Mouse (Mus musculus) naive thymus-derived CD4-positive, alpha-beta T cell, adult 2 months (primary cell): ENCODE data around the gene Mybpc2.

Experiments
- DNase-seq: peaks from one replicate; pipeline ENCODE4 v3.0.0-alpha.2; 2011; ENCODE audit warnings: low read depth

Mybpc2 gene

DNA sequence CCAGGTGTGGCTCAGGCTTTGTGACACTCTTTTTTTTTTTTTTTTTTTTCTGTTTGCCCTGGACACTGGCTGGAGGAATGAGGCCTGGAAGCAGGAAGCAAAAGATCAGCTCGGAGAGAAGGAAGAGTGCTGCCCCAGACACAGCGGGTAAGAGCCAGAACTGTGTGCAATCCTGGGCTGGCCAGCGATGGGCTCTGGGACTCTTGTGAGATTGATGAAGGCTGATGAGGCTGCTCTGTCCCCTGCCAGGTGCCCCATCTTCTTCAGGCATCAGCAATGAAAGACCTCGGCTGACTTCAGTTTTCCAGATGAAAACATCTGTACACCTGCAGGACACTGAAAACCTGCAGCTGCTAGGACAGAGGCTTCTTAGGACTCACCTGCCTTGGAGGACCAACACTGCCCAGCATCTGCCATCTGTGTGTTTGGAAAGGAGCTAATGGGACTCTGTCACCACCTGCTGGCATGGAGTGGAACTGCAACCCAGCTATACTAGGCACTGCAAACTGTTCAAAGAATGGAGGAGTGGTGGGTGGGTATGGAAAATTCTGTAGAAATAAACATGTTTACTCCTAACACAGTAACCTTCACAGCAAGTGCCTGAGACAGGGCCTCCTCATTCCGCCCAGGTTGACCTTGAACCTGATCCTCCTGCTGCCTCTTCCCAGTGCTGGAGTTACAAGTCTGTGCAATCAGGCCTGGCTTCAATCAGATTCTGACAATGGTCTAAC is 39.5 kb downstream of the Mybpc2 start:
- DNase-seq: peak; percentile 89

DNA sequence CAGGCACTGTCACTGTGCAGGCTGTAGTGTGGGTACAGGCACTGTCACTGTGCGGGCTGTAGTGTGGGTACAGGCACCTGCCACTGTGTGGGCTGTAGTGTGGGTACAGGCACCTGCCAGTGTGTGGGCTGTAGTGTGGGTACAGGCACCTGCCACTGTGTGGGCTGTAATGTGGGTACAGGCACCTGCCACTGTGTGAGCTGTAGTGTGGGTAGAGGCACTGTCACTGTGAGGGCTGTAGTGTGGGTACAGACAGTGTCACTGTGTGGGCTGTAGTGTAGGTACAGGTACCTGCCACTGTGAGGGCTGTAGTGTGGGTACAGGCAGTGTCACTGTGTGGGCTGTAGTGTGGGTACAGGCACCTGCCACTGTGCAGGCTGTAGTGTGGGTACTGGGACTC is 40.3 kb downstream of the Mybpc2 start:
- no peak for DNase-seq

DNA sequence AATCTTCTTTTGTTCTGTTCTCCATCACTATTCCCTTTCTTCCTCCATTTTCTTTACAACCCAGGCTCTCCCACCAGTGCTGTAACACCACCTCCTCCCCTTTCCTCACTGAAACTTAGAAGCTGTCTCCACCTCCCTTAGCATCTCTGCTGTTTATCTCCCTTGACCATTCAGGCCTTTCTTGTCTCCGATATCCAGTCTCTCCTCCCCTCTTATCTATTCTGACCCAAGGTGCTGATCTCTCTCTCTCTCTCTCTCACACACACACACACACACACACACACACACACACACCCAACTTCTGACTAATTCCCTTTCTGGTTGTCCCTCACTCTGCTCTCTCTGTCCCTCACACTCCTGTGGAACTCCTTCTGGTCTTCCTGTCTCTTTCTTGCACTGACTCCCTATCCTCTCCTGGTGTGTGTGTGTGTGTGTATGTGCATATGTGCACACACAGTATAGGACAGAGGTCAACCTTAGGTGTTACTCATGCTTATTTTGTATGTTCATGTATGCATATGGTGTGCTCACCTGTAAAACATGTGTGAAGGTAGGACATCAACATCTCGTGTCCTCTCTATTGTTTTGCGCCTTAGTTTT is 41.5 kb downstream of the Mybpc2 start:
- no peak for DNase-seq

DNA sequence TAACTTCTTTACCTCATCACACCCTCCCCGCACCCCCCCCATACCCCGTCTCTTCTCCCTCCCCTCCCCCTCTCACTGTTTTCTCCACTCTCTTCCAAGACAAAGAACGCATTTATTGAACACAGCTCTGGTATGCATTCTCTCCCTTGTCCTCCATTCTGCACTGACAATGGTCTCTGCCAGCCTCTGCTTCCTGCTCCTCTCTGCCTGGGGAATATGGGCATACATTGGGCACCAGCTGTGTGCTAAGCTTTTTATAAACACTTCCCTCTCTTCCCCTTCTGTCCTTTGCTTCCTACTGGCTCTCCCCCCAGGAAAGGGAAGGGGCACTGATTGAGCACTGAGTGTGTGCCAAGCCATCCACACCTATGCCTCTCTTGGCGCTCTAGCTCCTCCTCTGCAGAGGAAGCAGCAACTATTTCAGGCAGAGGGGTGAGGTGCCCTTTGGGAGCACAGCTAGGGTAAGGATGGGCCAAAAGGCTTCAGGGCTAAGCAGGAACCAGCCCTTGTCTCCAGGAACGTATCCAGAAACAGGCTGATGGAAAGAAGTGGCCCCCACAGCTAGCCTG is 49.3 kb downstream of the Mybpc2 start:
- no peak for DNase-seq

DNA sequence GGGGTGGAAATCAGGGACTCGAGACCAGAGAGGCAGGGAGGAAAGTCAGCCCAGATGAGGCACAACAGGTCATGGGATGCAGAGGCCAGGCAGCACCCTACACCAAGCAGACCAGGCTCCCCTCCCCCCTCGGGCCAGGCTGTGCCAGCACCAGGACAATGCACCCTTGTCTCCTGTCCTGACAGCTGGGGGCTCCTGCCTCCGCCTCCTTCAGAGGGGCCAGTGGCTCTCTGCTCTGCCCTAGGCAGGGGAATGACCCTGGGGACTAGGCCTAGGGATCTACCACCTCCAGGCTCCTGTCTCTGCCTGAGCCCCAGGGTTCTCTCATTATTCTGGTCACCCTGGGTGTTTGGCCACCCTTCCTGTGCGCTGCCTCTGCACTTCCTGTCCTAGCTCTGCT is 50.0 kb downstream of the Mybpc2 start:
- DNase-seq: no peak

DNA sequence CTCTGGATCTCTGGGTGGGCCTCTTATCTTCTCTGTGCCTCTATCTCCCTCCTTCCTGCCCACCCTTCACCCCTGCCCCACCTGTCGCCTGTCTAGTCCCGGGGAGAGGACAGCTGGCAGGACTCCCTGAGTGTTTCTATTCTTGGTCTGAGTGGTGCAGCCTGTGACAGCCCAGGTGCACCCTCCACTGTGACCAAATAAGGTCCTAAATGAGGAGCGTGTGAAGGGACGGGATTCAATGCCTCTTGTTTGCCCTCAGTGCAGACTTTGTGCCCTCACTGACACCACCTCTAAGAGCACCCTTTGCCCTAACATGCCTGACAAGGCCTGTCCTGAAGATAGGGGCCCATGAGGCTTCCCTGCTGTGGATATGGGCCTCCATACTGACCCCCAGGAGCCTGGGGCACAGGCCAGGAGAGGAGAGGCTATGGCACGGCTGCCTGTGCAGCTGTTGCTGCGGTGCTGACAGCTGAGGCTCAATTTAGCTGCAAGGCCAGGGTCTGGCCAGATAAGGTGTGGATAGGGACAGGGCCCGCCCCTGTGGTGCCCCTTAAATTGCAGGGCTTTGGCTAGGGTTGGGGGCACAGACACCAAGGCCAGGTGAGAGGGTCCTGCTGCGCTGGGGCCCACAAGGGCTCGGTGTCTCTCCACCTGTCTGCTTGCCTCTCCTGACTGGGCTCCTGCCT is 51.4 kb downstream of the Mybpc2 start:
- DNase-seq: no peak

DNA sequence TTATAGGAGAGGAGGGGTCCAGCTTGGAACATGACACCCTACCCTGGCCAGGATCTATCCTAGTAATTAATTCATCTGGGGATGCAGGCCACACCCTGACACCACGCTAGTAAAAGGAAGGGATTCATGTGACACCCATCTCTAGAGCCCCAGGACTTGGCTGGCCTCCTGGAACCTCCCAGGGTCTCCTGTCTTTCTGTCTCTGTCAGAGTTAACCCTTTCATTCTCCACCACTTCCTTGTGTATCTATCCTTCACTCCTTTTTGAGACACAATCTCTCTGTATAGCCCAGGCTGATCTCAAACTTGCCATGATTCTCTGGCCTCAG is 51.9 kb downstream of the Mybpc2 start:
- no peak for DNase-seq

DNA sequence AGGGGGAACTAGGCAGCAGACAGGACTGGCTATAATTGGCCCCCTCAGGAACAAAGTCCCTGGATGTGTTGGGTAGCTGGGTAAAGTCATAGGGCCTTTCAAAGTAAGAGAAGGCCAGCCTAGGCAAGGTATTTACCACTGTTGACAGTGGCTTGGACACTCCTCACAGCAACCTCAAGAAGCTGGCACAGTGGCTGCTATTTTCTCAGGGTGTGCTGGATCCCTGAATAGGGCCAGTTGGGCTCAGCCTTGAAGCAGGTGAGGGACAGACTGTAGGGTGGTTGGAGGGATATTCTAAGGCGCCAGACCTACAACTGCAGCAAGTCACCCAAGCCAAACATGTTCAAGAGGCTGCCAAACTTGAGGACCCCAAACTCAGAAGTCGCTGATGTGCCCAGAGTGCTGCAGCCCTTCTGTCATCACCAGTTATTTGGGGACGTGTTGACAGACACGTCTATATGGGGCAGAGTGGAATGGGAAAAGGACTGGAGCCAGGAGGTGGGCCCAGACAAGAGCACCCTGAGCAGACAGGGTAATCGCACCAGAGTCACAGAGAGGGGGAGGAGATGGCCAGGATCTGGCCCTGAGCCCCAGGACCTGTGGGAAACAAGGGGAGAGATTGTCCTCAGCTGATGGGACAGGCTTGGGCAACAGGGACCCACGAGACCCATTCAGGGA is 52.4 kb downstream of the Mybpc2 start:
- no peak for DNase-seq

DNA sequence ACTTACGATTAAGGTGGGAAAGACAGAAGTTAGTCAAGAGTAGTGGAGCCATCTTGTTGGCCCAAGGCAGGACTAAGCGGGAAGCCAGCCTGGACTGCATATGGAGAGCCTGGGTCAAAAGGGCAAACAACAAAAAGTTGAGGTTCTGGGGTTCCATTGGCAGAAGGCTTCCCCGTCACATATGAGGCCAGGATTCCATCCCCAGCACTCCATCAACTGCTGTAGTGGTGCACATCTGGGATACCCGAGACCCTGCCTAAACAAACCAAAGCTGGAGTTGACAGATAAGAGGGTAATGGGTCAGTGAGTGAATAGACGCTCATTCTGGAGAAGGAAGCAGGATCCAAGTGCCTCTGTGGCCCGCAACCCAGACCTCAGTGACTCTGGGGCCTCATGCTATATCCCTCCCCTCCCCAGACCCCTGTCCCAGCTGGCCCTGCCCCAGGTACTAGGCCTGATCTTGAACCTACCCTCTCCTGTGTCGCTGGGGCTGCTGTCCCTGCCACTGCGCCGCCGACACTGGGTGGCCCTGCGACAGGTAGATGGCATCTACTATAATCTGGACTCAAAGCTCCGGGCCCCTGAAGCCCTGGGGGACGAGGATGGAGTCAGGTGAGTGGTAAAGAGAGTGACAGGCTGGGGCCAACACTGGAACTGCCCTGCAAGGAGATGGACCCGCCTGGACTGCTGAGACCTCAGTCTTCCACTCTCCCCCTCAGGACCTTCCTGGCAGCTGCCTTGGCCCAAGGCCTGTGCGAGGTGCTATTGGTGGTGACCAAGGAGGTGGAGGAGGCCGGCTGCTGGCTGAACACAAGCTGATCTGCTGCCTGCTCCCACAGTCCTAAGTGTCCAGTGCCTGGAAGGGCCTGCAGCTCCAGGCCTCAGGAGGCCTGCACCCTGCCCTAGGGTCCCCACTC is 53.5 kb downstream of the Mybpc2 start:
- no peak for DNase-seq

DNA sequence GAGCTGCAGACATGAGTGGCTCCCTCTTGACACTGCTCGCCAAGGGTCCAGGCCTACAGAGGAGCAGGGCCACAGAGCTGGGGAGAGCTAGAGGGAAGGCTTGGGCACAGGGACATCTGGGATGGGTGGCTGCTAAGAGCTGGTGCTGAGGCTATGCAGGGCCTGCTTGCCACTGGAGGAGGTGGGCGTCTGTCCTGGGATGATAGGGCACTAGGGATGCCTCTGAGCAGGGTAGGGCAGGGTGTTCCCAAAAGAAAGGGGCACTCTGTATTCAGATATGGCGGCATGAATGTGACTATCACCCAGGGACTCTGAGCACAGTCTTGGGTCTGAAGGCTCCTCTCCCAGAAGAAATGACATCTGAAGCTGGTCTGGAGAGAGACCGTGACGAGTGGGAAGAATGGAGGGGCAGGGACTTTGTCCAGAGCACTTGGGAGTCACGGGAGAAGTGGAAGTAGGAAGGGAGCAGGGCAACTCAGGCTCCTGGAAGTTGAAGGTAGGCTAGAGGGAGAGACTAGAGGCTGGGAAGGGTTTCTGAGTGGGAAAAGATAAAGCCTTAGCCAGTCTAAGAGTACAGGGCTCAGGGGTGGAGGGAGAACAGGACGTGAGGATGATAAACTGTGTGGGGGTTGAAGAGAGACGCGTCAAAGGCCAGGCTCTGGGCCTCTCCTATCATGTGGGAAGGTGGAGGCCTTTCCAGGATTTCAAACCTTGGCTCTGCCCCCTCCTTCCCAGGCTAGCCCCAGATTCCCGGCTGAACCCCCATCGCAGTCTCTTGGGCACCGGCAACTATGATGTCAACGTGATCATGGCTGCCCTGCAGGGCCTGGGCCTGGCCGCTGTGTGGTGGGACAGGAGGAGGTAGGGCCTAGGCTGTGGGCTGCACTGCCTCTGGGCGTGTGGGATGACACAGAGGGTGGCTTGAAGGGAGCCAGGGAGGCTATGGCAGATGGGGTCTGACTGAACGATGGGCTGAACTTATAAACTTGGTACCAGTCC is 54.5 kb downstream of the Mybpc2 start:
- no peak for DNase-seq

DNA sequence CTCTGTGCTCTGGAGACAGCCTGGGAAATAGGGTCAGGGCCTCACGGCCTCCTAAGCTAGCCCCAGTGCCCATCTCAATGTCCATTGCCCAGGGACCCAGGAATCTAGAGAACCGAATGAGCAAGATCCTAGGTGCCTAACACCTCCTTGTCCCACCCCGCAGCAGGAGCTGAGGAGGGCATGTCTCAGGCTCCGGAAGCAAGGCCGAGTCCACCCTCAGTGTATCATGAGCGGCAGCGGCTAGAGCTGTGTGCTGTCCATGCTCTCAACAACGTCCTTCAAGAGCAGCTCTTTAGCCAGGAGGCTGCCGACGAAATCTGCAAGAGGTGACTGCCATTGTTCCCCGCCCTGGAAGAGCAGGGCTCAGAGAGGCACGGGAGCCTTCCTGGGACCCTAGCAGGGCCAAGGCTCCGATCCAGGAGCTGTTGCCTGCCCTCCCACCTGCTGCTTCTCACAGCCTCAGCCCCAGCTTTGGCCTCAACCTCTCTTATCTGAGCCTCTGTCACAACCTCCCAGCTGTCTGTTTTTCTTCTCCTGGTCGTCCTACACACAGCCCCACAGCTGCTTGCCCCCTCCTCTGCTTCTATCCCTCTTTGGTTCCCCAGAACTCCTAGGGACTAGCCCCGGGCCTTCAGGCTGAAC is 55.7 kb downstream of the Mybpc2 start:
- no peak for DNase-seq

DNA sequence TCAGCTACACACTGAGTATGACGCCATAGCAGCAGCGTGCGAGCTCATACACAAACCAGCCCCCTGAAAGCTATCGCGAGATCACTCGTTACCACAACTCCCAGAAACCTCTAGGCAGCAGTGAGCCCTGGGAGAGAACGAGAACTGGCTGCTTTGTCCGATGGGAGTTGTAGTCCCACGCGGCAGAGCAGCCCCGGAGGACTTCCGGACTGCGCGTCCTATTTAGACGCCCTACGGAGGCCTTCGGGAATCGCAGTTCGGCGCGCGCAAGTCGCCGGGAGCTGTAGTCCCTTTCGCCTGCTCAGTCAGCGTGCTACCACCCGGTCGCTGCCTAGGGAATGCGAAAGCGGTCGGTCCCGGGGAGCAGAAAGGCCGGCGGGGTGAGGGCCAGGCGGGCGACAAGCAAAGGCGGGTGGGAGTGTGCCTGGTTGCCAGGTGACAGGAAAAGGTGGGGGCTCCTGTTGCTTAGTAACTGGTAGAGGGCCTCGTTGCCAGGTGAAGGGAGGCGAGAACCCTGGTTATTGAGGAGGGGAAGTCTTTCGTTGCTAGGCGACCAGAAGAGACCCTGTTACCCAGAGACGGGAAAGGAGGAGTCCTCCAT is 56.5 kb downstream of the Mybpc2 start, which contains the start of gene Josd2:
Josd2 (plus strand) TSS at position 170 of the 601 bp plus-strand sequence.
- DNase-seq: peak; percentile 96

DNA sequence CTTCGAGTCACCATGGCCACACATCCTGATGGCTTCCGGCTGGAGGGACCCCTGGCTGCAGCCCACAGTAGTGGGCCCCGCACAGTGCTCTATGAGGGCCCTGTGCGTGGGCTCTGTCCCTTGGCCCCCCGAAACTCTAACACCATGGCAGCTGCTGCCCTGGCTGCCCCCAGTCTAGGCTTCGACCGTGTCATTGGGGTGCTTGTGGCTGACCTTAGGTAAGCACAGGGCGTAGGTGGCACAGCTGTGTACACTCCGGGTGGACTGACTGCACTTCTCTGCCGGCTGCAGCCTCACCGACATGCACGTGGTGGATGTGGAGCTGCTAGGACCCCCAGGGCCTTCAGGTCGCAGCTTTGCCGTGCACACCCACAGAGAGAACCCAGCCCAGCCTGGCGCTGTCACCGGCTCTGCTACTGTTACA is 57.6 kb downstream of the Mybpc2 start:
- no peak for DNase-seq

DNA sequence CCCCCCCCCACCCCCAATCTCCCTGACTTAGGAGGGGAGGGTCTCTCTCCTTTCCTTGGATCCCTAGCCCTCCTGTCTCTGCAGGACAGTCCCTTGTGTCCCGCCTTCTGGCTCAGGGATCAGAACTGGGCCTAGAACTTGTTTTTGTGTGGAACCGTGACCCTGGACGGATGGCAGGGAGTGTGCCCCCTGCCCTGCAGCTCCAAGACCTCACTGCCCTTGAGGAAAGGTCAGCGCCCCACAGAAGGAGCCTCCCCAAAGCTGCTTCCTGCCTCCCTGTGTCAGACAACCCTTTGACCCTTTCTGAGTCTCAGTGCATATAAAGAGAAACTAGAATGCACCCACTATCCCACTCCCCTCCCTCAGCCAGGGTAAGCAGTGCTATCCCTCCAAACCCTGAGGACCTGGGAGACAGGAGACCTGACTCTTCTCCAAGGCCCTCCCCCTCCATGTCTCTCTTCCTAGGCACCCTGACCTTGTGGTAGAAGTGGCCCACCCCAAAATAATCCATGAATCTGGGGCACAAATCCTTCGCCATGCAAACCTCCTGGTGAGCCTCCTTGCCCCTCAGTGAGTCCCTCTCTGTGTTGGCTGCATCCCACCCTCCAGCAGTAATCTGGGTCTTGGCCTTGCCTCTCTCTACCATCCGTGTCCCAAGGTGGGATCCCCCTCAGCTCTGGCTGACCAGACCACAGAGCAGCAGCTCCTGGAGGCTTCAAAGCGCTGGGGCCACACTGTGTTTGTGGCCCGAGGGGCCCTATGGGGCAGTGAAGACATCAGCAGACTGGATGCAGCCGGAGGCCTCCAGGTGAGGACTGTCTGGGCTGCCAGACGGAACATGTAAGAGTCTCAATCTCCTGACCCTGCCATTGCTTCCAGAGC is 58.2 kb downstream of the Mybpc2 start:
- DNase-seq: no peak

DNA sequence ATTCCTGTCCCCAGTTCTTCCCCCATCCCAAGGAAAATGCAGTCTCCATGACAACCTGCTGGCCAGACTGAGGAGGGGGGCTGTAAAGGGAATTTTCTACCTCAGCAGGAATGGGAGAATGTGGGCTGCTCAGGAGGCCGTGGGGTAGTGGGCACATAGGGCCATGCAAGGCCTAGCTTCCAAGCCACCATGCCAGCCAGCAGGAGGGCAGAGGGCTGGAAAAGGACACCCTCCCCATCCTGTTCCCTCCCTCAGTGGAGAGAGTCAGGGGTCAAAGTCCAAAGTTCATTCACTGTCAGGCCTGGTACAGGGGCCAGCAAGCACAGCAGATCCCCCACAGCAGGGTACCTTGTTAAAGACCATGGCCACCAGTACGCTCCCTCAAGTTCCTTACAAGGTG is 59.3 kb downstream of the Mybpc2 start, which contains the start of gene Aspdh:
Aspdh (plus strand) TSS at position 281 of the 400 bp plus-strand sequence.
- no peak for DNase-seq

DNA sequence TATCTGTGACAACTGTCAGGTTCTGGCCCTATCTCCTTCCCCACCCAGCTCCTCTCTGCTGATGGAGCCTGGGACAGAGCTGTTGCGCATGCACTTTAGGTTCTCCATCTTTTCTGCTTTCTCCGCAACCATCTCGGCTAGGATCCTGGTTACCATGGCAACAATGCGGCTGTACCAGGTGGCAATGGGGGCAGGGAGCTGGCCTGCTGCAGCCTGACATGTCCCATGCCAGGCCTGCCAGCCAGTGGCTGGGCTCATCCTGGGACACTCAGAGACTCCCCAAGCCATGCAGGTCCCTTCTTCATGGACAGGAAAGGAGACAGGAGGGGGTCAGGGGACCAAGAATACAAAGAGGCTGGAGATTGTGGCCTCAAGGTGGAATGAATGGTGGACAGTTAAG is 59.9 kb downstream of the Mybpc2 start:
- DNase-seq: no peak

DNA sequence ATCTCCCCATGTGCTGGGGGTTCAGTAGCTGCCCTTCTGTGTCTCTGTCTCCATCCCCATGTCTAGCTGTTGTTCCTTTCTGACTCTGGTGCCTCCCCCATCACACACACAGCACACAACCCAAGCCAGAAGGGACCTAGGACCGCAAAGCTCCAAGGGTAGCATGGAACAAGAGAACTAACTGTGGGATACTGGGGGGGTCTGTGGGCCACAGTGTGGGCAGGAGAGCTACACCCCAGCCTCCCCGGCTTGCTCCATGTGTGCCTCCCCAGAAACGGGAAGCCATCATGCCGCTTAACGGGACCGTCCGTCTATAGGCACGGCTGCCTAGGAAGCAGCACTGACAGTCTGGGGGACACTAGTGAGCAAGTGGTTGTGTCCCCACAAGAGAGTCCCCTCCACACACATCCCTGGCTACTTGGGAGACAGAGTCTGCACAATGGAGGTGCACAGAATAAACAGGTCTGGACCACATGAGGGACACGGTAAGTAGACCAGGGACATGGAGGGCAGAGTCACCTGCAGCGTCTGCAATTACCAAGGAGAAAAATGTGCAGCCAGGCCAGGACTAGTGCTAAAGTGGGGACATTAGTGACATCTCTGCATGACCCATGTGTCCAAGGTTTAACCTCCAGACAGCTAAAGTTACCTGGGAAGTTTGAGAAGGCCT is 60.8 kb downstream of the Mybpc2 start:
- DNase-seq: no peak

DNA sequence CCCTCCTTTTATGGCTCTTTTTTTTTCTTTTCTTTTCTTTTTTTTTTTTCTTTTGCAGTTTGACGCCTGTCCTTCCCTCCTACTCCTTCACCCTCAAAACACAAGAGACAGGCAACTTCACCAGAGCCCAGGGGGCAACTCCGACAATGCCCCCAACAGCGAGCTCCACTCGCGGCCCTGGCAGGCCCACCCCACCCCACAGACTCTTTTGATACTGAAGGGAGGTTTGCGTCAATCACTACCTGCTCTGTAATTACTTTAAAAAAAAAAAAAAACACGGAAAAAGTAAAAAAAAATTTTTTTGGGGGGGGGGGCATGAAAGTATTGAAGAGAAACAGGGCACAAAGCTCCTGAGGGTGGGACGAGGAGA is 61.4 kb downstream of the Mybpc2 start:
- no peak for DNase-seq
